Mouse (Mus musculus) frontal cortex, postnatal 14 days (tissue): ENCODE measurements around the gene Ptgis.
"Not testable (repeated sequence)": the region's sequence is repeated elsewhere in the genome, so short reads cannot be mapped to it uniquely, and the experiment has no call there.

Source experiments
- DNase-seq, 2 experiments: peaks; one replicate each; pipeline ENCODE4 v3.0.0; 2022; ENCODE audit warnings: low spot score in 2 of 2

The Ptgis gene

DNA sequence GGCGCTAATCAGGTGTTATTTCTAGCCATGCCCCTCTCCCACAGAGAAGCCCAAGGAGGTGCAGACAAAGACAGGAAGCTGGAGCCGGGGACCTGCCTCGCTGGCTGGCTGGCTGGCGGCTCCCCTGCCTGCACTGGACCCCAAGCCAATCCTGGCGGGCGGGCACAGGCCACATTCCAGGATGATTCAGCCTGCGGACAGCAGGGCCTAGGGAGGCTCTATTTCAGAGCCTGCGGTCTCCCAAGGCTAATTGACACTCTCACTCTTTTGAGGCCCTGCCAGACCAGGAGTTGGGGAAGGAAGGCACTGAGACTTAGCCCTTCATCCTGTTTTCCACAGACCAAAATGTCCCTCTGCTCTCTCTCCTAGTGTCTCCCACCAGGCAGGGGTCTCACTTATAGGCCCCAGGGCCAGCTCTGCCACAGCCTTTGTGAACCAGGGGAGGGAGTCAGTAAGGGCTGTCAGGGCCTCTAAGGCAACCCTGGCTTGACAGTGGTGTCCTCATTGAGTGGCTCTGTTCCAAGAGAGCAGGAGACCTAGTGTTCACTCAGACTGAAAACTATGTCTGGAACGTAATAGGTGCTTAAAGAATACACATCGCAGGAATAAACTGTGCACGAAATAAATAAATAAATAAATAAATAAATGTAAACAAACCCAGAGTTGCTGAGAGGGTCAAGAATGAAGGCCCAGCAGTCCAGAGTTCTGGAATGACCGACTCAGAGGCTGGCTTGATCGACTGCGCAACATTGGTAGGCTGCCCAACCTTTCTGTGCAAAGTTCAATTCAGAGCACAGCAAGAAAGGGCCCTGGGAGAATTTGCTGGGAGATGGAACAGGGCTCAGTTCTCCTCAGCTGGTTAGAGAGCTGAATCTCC, 8.0 kb downstream of the Ptgis start:
- DNase-seq: no peak

DNA sequence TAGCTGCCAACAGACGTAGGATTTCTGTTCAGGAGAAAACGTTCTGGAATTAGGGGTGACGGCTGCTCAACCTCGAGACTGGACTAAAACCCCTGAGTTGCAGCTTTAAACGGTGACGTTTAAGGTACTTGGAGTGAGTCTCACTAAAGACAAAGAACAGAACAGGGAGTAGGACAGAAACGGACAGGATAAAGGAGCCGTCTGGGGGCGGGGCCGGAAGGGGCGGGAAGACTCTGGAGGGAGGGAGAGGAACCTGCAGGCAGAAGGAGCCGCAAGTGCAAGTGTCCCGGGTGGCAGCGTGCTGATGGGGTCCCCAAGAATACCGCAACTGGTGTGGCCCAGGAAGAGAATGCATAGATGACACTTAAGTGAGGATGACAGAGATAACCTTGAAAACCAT, 9.8 kb downstream of the Ptgis start:
- no peak for DNase-seq

DNA sequence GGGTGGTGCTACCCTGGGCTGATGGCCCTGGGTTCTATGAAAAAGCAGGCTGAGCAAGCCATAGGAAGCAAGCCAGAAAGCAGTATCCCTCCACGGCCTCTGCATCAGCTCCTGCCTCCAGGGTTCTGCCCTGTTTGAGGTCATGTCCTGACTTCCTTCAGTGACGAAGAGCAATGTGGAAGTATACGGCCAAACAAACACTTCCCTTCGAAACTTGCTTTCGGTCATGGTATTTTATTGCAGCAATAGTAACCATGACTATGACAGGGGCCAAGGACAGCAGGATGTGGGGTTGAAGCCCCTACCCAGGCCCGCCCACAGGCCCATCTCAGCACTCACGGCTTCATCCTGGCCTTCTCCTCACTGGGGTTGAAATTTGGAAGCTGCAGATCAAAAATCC, 15.5 kb downstream of the Ptgis start:
- no peak for DNase-seq

DNA sequence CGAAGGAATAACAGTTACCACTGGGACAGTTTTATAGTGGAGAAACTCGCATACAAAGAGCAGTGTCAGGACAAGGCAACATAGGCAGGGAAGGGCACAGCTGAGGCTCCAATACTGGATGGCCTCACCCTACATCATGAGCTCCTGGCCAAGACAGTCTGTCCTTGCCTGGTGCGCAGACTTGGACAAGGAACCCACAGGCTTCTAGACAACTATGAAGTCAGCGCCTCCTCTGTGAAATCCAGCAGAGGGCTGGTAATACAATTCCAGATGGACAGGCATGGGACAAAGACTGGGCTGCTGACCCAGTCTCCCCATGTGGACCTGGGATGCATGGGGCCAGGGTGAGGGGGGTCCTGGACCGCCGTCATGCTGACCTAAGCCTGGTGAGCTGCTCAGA, 16.2 kb downstream of the Ptgis start:
- no peak for DNase-seq

DNA sequence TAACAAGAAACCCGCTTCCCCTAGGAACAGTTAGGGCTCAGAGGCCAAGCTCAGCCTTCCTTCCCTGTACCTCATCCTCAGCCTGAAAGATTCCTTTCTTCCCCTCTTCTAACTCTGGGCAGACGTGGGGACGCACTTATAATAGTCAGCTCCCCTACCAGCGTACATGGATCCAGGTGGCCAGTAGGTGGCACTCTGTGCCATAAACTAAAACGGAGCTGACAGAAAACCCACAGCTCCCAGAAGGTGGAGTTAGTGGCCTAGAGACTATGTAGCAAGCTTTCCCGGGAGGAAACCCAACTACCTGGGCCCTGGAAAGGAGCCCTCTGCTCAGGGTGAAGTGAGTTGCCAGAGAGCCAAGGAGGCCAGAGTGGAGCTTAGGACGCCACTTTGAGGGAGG, 18.3 kb downstream of the Ptgis start:
- DNase-seq: peak; percentile 60 to 69

DNA sequence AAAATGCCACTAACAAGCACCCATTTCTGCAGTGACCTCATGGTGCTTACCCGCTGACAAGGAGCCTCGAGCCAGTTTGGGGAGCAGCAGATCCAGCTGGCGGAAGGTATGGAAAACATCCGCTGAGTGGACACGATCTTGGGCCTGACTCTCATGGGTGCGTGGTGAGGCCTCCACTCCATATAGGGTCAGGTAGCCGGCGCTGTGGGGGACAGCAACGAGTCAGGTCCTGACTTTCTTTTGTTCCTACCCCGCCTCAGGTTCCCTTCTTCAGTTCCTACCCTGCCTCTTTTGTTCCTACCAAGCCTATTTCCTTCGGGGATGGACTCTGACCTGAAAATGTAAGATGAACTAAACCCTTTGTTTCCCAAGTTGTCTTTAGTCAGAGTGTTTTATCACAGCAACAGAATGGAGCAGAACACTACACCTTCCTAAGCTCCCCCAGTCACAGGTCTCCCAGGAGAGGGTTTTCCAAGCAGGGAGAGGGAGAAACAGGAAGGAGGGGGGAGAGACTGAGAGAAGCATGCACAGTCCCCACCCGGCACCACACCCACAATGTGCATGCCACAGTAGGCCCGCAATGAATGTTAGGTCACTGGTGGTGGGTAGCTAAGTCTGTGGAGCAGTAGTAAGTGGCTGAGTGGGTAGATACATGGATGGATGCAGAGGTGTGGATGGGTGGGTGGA, 19.1 kb downstream of the Ptgis start:
- no peak for DNase-seq

DNA sequence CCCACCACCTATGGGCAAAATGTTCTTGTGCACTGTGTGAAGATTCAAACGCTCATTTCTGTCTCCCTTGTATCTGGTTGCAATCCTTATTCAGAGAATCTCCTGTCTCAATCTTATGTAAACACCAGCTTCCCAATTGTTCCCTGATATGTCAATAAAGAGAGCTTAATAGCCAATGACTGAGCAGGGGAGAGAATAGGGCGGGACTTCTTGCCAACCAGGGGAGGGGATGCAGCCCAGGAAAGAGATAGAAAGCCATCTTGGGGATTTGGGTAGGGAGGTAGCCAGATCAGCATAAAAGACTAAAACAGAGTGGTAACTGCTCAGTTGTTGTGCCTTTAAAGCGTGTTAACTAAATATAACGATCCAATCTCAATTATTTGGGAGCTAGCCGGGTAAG, 19.7 kb downstream of the Ptgis start:
- no peak for DNase-seq

DNA sequence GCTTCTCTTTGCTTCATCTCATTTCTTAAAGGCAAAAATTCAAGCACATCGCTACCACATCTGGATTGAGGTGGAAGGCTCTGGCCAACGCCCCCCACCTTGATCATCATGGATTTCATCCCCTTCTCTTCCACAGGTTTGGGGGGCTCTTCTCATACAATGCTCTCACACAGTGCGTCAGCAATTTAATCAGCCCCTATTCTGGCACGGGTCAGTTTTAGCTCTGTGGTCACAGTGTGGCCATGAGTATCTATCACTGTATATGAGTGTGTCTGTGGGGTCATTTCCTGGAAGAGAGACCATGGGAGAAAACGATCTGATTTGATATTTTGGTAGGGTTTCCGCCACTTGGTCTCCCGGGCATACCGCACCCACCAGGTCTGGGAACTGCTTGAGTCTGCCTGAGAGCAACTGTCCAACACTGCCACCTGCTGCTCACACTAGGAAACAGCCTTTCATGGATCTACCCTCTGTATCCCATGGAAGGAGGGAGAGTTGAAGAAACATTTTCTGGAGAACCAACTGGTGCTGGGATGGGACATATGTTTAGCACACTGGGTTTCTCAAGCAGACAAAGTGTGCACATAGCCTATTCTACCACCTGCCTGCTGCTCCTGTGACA, 21.1 kb downstream of the Ptgis start:
- peak; percentile 77 to 90 for DNase-seq

DNA sequence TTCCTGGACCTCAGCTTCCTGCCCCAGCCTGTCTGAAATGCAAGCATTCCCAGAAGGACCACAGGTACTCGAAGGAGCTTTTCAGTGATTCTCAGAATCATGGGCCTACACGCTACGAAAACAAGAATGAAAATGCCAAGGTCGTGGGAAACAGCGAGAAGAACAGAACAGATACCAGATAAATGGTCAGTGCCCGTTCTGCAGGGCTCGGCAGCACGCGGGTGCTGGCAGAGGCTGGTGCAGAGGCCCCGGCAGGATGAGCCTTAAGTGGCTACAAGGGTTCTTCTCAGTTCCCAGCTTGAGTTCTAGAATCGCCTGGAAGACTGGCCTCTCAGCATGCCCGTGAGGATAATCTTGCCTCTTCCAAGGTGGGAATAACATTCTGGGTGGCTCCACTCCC, 26.7 kb downstream of the Ptgis start:
- no peak for DNase-seq

DNA sequence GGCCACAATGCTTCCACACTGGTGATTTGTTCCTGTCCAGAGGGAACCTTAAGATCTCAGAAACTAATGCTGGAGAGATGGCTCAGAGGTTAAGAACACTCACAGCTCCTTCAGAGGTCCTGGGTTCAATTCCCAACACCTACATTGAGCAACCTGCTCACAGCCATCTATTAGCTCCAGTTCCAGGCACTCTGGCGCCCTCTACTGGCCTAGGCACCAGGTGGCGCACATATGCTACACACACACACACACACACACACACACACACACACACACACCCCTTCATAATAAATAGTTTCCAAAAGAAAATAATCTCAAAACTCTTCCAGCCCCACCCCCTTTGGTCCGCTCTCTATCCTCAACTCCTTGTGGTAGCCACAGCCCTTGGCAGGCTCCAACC, 27.3 kb downstream of the Ptgis start:
- no peak for DNase-seq

DNA sequence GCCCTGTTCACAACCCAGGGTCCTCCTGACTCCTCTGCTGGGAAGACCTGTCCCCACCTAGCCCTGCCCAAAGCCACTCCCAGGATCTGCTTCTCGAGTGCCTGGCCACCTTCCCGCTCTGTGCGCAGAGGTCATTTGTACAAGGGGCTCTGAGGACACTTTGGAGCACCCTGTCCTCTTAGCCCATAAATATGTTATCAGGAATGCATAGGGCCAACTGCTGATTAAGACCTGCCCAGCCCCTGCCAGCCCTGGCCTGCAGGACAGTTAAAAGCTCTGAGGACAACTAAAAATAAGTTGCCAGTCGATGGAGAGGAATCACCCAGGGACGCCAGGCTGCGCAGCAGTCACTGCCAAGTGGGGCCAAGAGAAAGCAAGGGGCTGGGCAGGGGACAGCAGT, 27.9 kb downstream of the Ptgis start:
- DNase-seq: no peak

DNA sequence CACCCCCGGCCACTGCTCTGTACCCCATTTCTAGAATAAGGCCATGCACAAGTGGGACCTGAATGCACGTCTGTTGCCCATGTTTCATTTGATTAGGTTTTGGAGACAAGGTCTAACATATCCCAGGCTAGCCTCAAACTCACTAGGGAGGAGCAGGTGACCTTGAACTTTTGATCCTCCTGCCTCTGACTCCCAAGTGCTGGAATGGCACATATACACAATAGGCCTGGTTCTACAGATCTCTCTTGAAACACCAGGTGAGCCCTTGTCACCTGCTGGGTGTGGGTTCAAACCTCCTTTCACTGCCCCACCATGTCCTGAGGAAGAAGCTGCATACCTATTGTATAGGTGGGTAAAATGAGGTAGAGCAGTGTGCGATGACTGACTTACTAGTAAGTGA, 28.3 kb downstream of the Ptgis start:
- DNase-seq: no peak

DNA sequence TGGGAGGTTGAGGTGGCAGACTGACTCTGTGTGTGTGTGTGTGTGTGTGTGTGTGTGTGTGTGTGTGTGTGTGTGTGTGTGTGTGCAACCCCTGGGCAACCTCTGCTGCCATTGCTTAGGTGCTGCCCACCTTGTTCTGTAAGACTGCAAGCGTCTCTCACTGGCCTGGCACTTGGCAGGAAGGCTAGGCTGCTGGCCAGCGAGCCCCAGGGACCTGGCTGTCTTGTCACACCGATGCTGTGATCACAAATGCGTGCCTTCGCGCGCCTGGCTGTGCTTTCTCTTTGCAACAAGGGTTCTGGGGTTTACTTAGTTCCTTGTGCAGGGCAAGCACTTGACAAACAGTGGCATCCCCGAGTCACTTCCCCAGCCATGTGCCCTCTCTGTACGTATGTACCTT, 30.5 kb downstream of the Ptgis start:
- no peak for DNase-seq

DNA sequence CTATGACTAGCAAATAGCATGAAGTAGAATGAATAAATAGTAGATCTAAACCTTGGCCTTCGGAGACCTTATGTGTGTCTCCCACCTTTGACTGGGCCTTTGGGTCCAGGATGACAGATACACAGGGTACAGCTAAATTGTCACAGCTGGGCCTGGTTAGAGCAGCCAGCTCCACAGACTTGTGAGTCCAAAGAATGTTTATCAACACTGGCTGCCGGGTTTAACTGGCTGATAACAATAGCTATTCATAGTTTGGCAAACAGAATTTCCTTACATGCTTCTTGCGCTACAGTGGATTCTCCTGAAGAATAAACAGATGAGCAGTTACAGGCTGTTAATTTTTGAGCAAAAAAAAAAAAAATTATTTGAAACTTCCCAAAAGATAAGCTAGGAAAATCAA, 31.4 kb downstream of the Ptgis start:
- no peak for DNase-seq

DNA sequence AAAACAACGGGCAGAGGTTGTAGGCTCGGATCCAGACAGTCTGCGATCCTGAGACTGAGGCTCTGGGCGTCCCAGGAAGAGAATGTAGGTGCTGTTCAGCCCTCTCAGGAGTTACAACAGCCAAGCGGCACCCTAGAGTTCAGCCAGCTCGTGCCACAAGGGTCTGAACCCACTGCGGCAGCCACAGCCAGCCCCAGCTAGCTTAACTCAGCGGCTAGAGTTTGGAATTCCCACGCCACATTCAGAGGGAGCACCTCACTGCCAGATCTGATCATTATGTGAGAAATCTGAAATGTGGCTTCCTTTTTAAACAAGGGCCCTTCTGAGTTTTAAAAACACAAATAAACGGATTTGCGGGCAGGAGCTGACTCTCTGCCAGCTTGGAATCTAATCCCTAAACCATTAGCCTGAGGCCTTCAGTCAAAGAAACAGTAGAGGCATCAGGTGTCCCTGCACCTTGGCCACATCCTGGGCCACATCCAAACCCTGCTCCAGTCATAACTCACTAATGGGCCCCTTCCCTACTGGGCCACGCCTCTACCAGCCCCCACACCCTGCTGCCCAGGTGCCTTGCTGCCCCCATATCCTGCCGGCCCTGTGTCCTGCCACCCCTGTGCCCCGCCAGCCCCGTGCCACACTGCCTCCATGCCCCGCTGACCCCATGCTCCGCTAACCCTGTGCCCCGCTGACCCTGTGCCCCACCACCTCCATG, 34.3 kb downstream of the Ptgis start:
- no peak for DNase-seq

DNA sequence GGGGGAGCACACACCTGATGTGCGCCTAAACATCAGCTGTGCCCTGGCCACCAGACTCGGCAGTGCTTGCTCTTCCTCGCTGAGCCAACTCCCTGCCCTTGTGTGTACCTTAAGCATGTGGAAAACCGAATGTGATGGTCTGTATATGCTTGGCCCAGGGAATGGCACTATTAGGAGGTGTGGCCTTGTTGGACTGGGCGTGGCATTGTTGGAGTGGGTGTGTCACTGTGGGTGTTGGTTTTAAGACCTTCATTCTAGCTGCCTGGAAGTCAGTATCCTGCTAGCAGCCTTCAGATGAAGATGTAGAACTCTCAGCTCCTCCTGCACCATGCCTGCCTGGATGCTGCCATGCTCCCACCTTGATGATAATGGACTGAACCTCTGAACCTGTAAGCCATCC, 35.7 kb downstream of the Ptgis start:
- DNase-seq: not testable (repeated sequence)

DNA sequence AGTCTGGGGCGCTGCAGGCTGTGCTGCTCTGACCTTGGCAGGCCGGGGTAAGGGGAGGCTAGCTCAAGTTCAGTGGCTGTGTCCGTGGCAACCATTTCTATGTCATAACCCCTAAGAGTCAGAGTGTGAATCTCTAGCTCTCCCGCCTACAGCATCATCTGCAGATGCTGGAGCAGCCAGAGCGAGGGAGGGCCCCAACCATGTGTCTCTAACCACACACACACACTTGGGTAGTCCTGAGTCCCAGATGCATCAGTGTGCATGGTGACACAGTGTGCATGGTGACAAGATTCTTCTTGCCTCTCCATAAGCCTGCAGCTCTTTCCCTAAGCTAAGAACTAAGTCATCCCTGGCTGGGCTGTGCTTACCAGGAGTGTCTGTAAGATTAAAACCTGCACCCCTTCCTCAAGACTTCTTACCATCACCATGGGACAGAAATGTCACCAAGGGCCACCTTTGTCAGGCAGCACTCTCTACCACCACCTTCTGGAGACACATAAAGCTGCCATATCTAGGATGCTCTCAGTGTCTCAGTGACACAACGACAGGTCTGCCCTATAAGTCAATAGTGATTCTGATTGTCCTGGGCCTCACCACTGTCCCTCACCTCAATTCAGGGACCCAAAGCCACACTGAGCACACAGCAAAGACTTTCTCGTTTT, 36.8 kb downstream of the Ptgis start:
- DNase-seq: no peak

DNA sequence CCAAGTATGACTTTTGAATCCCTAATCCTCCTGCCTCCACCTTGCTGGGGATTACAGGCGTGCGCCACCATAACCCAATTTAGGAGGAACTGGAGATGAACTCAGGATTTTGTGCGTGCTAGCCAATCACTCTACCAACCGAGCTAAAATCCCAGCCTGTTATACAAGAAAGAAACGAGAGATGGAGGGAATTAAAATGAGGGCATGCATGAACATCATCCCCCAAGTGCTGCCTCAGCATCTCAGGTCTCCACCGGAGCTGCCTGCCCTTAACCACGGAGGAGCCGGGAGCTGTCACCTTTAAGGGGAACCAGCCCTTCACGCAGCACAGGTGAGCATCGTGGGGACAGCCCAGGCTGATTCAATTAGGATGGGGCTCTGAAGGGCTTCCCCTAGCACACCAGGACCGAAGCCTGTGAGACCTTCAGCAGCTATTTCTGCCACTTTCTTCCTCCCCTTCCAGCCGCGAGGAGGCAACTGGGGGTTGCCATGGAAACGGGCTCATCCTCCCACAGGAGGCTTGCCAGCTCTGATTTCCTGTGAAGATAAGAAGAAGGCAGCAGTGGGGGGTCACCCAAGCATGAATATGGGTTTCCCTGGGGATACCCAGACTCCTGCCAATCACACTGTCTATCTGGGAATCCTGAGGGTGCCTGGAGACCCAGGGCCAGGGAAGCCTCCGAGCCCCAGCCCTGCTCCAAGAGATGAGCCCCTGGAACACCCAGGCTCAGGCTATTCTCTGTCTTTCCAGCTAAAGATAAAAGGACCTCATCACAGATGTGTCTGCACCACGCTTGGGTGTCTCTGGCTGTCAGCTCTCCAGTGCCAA, 38.7 kb downstream of the Ptgis start:
- DNase-seq: peak; percentile 82 to 86

DNA sequence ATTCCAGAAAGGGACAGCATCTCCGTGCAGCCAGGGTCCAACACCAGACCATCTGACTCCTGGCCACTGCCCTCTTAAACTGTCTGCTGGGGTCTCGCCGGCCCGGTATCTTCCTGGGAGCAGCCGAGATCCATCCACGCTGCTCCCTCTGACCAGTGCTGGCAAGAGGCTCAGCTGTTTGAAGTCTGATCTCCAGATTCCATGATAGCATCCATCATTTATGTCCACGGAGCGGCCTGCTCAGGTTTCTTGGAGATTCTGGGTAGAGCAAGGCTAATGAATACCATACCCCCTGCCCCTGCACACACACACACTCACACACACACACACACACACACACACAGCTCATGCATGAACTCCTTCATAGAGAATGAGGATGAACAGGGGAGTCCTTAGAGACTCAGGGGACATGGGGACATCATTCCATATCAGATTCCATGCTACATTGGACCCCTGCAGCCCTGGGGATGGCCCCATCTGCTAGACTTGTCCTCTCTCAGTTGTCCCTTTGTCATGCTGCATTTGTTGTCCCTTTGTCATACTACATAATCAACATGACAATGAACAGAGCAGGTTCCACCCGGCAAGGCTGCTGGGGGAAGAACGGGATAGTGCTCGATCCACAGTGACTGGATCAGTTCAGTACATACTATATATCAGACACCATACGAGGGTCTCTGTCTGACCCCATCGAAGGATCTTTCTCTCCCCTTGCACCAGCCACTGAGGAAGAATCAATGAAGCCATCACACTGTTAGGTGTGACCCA, 41.6 kb downstream of the Ptgis start:
- no peak for DNase-seq

DNA sequence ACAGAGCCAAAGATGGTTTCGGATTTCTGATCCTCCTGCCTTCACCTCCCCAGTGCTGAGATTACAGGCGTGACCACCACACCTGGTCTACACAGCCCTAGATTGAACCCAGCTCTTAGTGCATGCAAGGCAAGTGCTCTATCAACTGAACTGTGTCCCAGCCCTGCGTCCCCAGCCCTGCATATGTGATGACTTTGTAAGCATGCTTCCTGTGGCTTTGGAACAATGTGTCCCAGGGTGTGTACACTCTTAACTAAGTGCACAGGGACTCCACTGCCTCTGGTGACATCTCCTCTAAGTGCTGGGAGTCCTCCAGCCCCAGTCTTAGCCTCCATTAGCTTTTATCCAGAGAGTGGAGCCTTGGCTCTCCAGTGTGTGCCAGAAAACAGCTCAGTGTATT, 47.0 kb downstream of the Ptgis start:
- DNase-seq: no peak
